Mouse (Mus musculus) R1 (cell line): ENCODE results near the gene Pde4b.

Experiments
- DNase-seq: peaks from one replicate; pipeline ENCODE4 v3.0.0-alpha.2; 2018; ENCODE audit warnings: low read depth, low spot score

Pde4b gene

DNA sequence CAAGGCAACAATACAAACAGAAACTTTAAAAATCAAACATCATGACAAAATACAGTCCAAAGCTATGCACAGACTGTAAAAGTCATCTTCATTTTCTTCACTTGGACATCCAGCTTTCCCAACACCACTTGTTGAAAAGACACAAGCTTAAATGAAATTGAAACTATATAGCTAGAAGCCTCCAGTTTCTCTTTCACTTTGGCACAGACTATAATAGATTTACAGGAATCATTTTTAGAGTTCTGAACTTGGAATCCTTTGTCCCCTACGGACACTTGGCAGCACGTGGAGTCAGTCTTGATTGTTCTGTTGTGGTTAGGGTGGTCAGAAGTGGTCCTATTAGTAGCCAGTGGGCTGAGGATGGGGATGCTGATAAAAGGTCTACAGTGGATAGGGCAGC lies 191.6 kb downstream of the Pde4b start:
- DNase-seq: no peak

DNA sequence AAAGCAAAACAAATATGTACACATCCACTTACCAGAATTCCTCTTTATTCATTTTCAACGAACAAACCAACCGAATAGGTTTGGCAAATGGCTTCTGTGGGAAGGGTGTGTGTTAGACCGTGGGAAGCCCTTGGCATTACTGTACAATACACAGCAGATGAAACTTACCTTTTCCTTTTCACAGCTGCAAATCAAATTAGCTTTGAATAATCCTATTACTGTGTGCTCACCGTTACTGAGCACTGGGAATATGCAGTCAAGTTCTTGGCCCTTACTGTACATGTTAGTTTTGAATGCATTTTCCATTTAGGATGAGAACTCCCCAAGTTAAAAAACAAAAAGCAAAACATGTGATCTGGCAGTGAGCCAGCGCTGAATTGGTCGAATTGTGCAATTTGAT lies 199.8 kb downstream of the Pde4b start:
- no peak for DNase-seq

DNA sequence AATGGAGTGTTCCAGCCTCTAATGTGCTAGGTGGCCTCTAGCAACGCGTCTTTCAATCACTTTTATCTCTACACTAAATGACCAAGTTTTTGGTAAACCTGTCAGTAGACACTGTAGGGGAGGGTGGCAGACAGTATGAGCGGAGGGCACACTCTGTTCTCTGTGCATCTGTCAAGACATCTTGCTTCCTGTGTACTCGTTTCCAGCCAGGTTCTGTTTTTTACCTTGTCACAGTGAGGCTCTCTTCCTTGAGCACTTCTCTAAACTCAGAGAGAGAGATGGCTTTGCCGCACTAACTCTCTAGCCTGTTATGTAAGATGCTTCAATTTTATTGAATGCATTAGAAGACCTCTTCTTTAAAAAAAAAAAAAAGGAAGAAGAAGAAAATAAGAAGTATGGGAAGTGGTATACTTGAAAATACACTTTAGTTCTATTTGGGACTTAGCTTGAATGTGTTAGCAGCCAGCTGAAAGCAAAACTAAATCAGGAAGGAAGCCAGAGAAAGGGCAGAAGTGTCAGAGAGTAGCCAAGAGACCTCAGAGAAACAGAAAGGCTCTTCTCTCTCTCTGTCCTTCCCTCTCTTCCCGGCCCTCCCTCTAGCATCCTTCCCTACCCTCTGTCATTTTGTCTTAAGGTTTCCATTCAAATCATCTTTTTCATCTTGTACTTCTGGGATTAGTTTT lies 202.8 kb downstream of the Pde4b start:
- DNase-seq: no peak

DNA sequence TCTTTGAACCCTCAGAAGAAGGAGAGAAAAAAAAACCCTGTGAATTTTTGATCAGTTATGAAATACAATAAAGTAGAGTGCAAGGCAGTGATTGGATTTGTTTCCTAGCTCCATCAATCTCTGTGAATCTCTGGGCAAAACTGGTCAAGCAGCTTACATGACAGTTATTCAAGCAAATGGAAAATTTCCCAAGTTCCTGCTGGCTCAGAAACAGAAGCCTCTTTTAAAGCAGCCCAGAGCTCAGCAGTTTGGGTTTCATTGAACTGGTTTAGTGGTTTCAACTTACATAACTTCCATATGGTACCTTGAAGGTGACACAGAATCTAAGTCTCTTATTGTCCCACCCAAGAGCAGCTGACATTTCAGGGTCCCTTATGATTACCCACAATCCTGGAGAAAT lies 210.2 kb downstream of the Pde4b start:
- no peak for DNase-seq

DNA sequence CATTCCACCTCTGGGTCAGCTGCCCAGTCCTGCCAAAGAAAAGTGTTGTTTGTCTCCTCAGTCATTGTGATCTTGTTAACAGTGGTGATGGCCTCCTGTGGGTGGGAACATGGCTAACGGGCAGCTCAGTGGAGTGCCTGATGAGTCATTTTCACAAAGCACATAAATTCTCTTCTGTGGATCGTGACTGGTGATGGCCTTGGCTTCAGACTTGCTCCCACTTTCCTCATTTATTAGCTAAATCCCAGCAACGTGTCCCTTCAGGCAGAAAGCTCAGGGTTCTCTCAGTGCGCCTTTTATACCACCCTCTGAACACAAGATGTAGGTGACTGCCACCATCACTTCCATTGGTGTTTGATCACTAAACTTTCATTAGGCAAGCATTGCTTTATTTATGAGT lies 215.2 kb downstream of the Pde4b start:
- DNase-seq: no peak

DNA sequence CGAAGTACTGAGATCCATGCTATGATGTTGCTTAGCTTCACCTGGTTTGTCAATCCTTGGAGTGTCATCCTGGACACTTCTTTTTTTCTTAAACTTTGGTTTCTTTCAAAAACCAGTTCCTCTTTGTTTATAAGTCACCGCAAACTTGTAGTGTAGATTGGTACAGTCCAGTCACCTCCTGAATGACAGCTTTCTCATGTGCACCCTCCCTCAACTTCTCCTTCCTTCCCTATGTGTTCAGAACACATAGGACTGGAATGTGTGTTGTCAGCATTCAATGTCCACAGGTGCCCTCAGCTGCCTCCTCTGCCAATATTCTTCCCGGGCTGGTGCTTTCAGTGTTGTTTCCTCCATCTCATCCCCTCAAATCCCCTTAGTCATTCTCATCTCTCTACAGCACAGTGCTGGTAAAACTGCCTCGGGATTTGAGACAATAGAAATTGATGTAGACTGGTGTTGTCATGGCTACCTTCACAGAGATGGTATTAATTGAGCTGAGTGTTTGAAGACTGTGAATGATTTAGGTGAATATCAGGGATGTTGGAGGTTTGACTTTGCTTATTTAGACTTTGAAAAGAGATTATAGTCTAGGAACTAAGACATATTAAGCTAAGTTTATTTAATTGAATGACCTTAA lies 220.4 kb downstream of the Pde4b start:
- no peak for DNase-seq

DNA sequence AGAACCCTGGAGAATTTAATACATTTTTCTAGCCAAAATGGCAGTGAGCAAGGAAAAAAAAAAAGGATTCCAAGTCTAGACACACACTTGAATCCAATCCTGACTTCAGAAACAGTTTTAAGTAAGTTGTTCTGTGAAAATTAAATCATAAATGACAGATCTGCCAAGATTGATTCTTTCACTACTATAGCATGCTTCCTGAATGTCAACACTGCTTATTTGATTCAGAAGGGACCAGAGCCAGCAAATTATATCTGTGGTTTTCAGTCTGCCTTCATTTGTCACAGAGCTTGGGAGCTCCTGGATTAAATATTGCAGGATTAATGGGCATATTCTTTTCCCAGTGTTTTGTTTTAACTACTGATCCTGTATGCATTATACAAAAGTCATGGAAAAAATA lies 223.3 kb downstream of the Pde4b start:
- no peak for DNase-seq

DNA sequence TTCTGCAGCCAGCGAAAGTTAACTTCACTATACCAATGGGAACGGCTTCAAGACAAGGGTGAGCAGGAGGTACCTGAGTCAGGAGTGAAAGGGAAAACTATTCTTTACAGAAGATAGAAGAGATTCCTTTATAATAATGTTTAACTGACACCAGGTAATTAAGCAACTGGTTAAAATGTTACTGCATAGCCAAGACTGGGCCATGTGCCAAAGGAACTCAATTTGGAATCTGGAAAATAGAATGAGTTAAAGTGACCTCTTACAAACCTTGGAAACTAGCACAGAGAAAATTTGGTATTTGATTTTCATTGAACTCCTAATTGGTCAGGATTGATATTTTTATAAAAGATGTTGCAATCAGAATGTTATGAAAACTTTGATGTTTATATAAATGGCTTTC lies 228.7 kb downstream of the Pde4b start:
- DNase-seq: no peak

DNA sequence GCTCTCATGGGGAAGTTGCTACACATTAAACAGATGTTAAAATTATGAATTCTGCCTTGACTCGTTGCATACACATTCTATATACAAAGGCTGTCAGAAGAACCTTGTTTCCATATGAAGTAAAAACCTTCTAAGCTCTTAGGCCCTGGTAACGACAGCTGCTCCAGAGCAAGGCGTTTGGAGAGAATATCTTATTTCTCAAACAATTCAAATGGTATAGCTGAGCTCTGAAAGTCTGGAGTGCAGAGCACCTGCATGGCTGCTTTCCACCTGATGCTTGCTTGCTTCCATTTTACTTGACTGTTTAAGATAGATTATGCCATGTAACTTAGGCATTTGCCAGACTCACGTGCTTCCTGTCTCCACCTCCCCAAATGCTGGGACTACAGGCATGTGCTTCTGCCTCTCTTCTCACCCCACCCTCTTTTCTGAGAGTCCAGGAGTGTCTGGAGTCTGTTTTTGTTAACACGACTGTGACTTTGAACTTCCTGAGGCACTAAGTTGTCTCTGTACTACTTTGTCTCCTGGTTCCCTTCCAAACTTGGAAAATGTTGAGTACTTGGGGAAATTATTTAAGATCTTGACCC lies 229.4 kb downstream of the Pde4b start:
- DNase-seq: no peak

DNA sequence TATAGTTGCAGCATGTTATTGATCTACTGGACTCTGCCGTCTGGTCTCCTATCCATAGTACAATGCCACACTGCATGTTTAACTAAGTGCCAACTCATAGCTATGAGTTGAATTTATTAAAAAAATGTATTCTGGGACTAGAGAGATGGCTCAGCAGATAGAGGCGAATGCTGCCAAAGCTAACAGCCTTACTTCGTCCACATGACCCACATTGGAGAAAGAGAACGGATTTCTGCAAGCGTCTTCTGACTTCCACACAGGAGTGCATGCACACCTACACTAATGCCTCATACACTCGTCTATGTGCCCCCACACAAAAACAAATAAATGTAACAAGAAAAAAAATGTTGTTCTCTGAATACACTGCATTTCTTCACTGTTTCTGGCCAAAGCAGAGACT lies 231.3 kb downstream of the Pde4b start:
- DNase-seq: no peak

DNA sequence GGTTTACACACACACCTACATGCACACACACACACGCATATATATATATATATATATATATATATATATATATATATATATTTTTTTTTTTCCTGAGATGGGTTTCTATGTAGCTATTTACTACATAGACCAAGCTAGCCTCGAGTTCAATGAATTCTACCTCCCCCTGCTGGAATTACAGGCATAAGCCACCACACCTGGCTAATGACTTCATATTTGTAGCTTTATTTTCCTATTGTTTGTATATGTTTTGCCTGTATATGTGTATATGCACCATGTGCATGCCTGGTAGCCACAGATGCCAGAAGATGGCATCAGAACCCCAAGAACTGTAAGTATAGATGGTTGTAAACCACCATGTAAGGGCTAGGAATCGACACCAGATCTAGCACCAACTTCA lies 234.0 kb downstream of the Pde4b start:
- DNase-seq: no peak

DNA sequence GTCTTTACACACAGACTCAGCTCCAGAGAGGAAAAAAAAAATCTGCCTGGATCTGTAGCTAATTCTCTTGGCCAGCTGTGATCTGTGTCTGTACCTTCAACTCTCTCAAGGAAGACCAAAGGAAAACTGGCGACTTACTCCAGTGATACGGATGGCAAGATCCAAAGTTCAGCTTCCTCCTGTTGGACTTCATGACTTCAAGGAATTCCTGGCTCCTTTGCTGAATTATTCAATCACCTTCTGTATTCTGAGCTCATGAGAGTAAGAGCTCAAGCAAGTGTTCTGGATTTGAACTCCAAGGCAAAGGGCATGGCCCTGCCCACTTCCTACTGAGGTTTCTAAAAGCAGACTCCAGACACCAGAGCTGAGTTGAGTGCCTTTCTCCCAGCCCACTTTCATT lies 245.0 kb downstream of the Pde4b start:
- DNase-seq: no peak

DNA sequence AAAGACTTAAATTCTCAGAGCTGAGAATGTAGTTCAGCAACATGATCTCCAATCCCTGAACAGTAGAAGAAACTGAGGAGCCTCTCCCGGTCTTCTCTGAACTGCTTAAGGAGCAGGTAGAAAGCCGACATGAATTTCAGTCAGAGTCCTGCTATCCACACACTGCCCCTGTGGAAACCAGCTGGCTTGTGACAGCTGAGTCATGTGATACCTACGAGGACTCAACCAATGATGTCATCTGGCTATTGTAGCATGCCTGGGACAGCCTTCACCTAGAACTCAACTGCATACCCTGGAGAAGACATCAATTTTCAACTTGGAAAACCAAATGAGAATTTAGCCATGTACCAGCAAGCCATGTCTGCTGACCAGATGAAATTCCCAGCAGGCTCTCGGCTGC lies 245.5 kb downstream of the Pde4b start:
- no peak for DNase-seq

DNA sequence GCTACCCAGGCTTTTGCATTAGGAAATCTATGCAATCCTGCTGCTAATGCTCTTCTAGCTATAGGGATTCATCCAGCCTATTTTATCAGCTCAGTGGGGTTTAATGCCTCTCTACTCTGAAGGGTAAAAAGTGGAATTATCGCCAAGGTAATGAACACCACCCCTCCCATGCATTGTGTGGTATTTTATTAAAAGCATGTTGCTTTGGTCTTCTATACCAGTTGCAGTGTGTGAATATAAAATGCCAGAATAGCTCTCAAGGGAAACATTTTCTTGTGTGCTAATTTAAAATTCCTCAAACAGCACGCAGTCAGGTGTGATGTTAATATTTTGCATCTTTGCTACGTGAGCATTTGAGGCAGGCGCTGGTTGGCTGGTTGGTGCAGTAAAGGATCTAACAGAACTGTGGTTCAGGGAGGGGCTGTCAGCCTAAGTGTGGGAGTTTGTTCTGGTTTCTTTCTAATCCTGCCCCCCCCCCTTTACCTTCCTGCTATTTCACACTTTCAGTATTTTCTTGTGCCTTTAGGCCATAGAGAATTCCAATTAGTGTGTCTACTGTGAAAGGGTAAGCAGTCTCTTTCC lies 259.7 kb downstream of the Pde4b start:
- no peak for DNase-seq

DNA sequence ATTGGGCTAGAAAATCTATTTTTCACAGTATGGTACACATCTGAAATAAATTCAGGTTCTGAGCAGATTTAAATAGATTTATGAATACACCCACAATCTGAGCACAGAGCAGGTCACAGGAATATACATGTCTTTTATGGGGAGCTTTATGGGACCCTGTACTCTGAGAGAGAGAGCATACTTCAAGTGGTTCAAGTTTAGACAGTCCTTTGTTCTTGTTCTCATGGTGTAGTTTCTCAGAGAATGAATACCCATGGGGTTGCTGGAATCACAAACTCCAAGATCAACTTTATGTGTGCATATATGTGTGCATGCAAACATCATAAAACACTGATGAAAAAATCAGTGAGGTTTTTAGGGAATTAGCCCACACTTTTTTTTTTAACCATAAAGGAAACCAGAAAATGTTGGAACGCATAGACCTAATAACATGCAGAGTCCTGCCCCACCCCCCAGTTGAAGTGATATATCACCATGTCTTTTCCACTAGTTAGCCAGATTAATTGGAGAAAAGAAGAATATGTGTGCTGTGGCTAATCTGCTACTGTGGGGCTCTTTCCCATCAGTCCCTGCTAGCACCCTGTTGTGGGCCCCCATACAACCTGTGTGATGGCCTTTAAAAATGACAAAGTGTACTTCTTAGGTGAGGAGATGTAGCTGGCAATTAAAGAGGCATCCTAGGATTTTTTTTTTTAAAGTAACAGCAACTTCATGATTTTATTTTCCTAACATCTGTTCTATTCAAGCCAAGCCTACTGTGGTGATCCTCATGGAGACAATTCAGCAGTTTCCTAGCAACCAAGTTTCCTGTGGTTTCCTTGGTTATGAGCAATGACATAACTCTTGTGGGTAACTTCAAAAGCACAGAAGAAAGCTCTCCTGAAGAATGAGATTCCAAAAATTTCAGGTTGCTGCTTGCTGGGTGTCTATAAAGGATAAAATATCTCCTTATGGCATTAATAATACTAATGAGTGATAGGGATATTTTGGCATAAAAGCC lies 264.4 kb downstream of the Pde4b start:
- DNase-seq: peak; percentile 7

DNA sequence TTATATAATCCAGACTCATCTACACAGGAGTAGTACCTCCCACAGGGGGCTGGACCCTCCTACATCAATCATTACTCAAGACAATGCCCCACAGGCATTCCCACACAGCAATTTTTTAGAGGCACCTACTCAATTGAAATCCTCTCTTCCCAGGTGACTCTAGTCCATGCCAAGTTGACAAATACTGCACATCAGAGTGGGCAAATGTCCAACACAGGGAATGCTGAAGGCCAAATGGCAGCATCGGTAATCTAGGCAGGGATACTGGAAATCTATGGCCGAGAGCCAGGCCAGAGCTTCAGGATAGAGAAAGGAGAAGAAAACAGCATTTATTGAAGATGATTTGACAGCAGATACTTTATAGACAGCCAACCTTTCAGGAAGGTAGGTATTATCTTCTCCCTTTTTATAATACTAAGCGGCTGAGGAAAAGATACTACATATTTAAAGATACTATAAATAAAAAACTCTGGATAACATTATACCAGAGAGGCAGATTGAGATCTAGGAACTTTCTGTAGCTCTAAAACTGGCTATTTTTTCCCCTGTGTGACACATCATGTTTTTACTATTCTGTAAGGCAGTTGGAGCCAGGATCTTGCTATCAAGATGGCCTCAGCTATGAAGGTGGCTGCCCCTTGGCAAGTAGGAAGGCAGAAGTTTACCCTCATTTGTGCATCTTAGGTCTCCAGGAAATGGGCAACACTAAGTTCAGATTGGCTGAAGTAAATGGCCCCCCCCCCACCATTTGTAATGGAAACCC lies 266.5 kb downstream of the Pde4b start:
- no peak for DNase-seq

DNA sequence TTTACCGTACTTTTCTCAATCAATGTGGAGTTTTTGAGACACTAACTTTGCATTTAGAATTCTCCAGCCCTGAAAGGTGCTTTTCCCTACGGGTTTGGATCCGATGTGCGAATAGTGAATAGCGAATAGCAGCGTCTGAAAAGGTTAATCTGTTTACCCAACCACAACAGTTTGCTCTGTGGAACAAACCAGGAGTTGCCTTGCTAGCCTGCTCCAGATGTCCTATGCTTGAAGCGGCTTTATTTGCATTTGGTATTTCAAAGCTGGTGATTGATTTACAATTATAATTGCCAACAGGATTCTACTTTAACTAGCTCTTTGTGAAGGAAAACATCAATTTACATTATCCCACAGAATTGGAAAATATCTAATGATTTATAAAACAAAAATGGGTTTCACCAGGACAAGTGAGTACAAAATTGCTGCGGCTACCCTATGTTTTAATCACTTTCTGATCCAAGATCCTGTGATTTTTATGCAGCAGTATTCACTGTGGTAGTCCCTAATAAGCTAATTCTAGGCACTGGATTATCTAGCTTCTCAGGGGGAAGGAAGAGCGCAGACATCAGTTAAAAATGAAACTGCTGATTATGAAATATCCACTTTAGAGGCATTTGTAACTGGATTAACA lies 280.9 kb downstream of the Pde4b start:
- DNase-seq: no peak

DNA sequence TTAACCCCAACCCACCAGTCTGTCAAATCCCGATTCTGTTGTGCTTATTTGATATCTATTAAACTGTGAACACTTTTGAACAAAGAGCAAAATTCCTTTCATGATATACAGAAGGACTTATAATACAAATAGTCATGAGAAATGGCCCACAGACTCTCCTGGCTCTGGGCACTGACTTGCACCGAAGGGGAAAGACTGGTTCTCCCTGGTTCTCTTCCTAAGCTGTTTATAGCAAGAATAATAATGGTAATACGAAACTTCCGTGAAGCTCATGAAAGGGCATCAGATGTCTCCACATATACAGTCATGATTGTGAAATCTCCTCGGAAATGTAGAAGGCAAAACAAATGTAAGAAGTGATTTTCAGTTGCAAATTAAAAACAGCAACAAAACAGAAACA lies 287.3 kb downstream of the Pde4b start:
- no peak for DNase-seq

DNA sequence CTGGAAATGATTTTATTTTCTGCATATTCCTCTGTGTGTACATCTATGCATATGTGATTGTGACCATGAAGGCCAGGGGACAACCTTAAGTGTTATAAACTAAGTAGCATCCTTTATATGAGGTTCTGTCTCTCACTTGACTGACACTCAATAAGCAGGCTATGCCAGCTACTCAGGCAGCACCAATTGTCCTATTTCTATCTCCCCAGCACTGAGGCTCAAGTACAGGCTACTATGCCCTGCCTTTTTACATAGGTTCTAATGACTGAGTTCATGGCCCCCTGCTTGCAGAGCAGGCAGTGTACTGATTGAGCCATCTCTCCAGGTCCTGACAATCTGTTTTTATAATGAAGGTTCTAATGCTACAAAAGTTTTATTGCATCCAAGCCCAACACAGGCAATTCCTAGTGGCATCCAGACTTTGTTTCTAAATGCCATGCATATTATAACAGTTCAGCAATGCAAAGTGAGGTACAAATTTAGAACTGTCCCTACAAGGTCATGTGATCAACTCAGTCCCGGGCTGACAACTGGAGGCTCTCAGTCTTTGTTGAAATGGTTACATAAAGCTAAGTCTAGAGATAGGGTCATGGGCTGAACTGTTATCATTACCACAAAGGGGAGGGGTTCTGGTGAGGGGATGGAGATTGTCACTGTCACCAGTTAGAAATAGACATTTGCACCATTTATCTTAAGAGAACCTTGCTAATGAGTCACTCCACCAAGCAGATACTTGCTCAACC lies 295.6 kb downstream of the Pde4b start:
- no peak for DNase-seq

DNA sequence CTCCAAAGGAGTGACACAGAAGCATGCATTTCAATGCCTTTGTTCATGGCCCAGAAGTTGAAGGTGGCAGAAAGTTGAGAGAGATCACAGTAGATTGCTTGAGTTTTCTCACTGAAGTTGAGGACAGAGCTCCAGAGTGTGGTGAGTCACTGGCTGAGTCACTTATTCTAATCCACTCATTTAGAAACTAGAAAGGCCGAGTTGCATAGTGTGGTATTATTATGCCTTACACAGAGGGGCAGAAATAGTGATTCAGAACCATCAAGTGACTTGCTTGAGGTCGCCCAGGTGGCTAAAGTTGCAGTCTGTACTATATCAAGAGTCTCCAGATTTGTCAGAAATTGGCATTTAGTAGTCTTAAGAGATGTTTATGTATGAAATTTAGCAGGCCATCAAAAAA lies 306.3 kb downstream of the Pde4b start:
- no peak for DNase-seq
